ENCODE assay signal across 10 mouse cellular contexts in the genomic region with DNA sequence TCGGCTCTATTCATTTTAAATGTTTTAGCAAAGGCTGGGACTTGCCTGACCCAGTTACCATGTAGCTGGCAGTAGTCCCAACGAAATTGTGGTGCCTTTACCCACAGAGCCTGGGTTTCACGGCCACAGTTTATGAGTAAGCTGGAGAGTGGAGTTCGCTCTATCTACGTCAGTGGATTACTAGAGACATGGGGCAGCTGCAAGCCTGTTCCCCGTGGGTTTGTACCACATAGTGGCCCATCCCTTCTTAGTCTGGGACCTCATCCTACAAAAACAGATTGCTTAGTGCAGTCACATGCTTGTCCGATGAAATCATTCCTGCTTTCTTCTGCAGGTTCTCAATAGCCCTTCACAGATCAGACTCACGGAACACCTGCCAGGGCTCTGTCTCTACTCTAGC.
DNase-seq lines count a peak whose midpoint lies in the region; ATAC-seq lines count a peak whose summit lies in the region.
"Had no signal": no experiment of that assay in that cellular context is flagged by ENCODE, and none has a peak within 500 bp of the region (broad histone marks: within the 10 kb centered on the region; RNA-seq: fewer than 3 reads in every experiment).

No protein-coding gene starts in this region.

- no peak overlapping the region for H3K9ac ChIP-seq in kidney, embryonic 14.5 days (ENCODE audit: low read depth, low read length)
- H3K9ac ChIP-seq: midbrain, embryonic 12.5 days had no signal

- H3K9me3 ChIP-seq in kidney, embryonic 14.5 days (ENCODE audit: control insufficient read depth, low read length): no peaks in the 10 kb centered on the region
- H3K9me3 ChIP-seq: midbrain, embryonic 12.5 days had no signal

- DNase-seq in kidney, adult 11 months: peak; percentile 9
- peak; percentile 61 for DNase-seq in NIH3T3 (ENCODE audit: low read depth)
- peak; percentile 13 to 22 for DNase-seq in gastrocnemius, adult 8-10 months (ENCODE audit: low spot score in 2 of 2)
- DNase-seq in kidney, adult 8-10 months: peak; percentile 2 to 4
- DNase-seq in spleen, postnatal 10 days (ENCODE audit: low spot score in 2 of 2): no peak
- DNase-seq in spleen, postnatal 36 days (ENCODE audit: low spot score in 2 of 2): no peak
- no peak for DNase-seq in left cerebral cortex, adult 18-20 months (ENCODE audit: low spot score in 2 of 2)

- H3K4me3 ChIP-seq in kidney, embryonic 14.5 days (ENCODE audit: low read length): no peak overlapping the region
- H3K4me3 ChIP-seq: midbrain, embryonic 12.5 days had no signal

- no peaks in the 10 kb centered on the region for H3K27me3 ChIP-seq in kidney, embryonic 14.5 days (ENCODE audit: control insufficient read depth, insufficient read depth, low read length)
- H3K27me3 ChIP-seq: midbrain, embryonic 12.5 days had no signal

- no peaks in the 10 kb centered on the region for H3K36me3 ChIP-seq in kidney, embryonic 14.5 days (ENCODE audit: control insufficient read depth, insufficient read depth, low read length)
- H3K36me3 ChIP-seq: midbrain, embryonic 12.5 days had no signal

- H3K4me2 ChIP-seq in kidney, embryonic 14.5 days (replicated peaks; ENCODE audit: low read depth, low read length): no peak overlapping the region
- H3K4me2 ChIP-seq: midbrain, embryonic 12.5 days had no signal

- H3K4me1 ChIP-seq in kidney, embryonic 14.5 days (ENCODE audit: control insufficient read depth, insufficient read depth, low read length): 0 out of 2 replicates have a peak, but pooled peaks cover 3% of the 10 kb centered on the region
- H3K4me1 ChIP-seq: midbrain, embryonic 12.5 days had no signal

- ATAC-seq in kidney, embryonic 14.5 days (ENCODE audit: low FRiP score, low TSS enrichment): no peak
- ATAC-seq: hindbrain, postnatal 0 days had no signal

- WGBS in kidney, embryonic 14.5 days: 73% methylated on average over 8 of the region's 8 CpGs

- no peak overlapping the region for H3K27ac ChIP-seq in kidney, embryonic 14.5 days (ENCODE audit: low read depth, low read length)
- H3K27ac ChIP-seq: hindbrain, postnatal 0 days; midbrain, embryonic 12.5 days had no signal

Comparison
In these comparisons a context has a peak if more than half of its experiments do, and no peak if none do; other contexts are left out.
1. DNase-seq: peak in kidney, adult 11 months (single experiment), NIH3T3 (single experiment), gastrocnemius, adult 8-10 months (2 of 2) and kidney, adult 8-10 months (2 of 2); none in spleen, postnatal 10 days (0 of 2), spleen, postnatal 36 days (0 of 2) and left cerebral cortex, adult 18-20 months (0 of 2).